Mouse (Mus musculus): Measurements from ENCODE around the gene Med13l.

- TF ChIP-seq CTCF (conservative IDR thresholded peaks at IDR 0.05; ENCODE audit: insufficient read depth, insufficient read length, low read depth, low read length) = no peak
- TF ChIP-seq POLR2A (IDR thresholded peaks at IDR 0.05; ENCODE audit: low read depth, low read length) = no peak
Observed at GRCm38 (mm10) chr5:118538487-118538886, 22.0 kb upstream of the Med13l start.
